Mouse (Mus musculus) spleen, adult 2 months (tissue): ENCODE measurements at regions not wholly inside any gene's neighbourhood (a gene's known extent, or its start where the extent isn't known, plus 50 kb on each side); places are given as distances from the start of the nearest gene placed in this dataset.

Experiments
- CTCF ChIP-seq: fragments of 200-500 bp; IDR thresholded peaks from 2 replicates; pipeline ENCODE4 v1.5.1; 2011; ENCODE audit warnings: mild to moderate bottlenecking, inconsistent platforms; ENCODE audit not compliant: insufficient read depth, insufficient read length, insufficient replicate concordance; ENCODE audit errors: extremely low read depth
- POLR2A ChIP-seq: fragments of 200-500 bp; IDR thresholded peaks from 2 replicates; pipeline ENCODE4 v1.6.1; 2011; ENCODE audit warnings: low read depth, low read length, inconsistent platforms

DNA sequence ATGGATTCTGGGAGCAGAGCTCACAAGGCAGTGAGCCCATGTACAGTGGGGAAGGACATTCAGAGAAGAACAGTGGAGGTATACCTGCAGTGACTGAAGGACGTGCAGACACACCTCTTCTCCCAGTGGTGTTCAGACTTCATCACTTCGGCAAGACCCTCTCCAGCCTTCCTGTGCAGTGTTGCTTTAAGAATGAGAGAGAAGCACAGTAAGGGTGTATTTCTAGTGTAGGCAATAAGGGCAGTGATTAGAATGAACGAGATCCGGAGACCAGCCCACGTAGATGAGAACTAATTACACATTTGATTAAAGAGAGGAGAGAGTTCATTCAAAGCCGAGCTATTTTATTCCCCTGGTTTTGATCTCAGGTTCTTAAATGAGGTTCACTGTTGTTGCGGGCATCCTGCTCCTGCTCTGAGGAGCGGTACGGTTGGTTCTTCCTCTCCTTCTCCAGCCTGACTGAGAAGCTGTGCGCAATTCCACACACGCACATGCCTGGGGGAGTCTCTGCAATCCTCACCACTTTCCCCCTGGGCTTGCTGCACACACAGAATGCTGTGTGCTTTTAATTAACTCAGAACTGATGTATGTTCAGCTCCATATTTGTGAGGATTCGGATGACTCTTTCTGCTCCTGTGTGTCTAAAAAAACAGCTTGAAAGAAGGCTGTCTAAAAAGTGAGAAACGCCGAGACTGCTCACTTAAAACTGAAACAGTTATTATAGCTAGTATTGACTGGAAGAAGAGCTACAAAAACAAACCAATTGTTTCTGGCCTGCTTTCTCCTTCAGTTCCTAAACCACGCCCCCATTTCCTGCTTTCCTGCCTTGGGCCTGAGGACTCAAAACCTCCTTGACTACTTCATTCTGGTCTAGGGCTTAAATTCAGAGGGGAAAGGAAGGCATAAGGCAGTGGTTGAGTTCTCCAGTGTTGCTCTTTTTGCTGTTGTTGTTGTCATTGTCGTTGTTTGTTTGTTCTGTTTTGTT lies 114.2 kb upstream of the Fhl2 start:
- TF ChIP-seq CTCF (no peak), POLR2A (no peak)
